ENCODE assay signal across 11 mouse cellular contexts in genomic region chrX:101313625-101314359, GRCm38 (mm10). TPM values are rescaled to one million over a fixed set of nuclear protein-coding genes. Genes with fewer than 3 reads are reported as not detected.
DNase-seq lines count a peak whose midpoint lies in the region; ATAC-seq lines count a peak whose summit lies in the region.
"Had no signal": no experiment of that assay in that cellular context is flagged by ENCODE, and none has a peak within 500 bp of the region (broad histone marks: within the 10 kb centered on the region; RNA-seq: fewer than 3 reads in every experiment).

No protein-coding gene starts in this region.

- no peak overlapping the region for H3K9ac ChIP-seq in neural tube, embryonic 11.5 days (ENCODE audit: low read length)
- H3K9ac ChIP-seq in hindbrain, embryonic 11.5 days (ENCODE audit: low read depth, low read length), result no peak overlapping the region
- H3K9ac ChIP-seq: embryonic facial prominence, embryonic 15.5 days had no signal

- DNase-seq in neural tube, embryonic 11.5 days (ENCODE audit: low spot score), result peak; percentile 14
- no peak for DNase-seq in neural tube, embryonic 10.5 days (ENCODE audit: extremely low spot score, low spot score)
- peak; percentile 36 for DNase-seq in hindbrain, embryonic 11.5 days (ENCODE audit: low spot score)
- DNase-seq in left cerebral cortex, postnatal 4 days, result peak; percentile 38
- DNase-seq in lung, postnatal 4 days, result no peak
- DNase-seq in adrenal gland, adult 2 months, result no peak
- no peak for DNase-seq in thymus, postnatal 4 days
- no peak for DNase-seq in heart, adult 11 months

- 27% methylated on average over 6 of the region's 6 CpGs for WGBS in neural tube, embryonic 11.5 days
- WGBS in hindbrain, embryonic 11.5 days, result 28% methylated on average over 6 of the region's 6 CpGs

- H3K9me3 ChIP-seq in neural tube, embryonic 11.5 days (ENCODE audit: control insufficient read depth, low read length), result no peaks in the 10 kb centered on the region
- no peaks in the 10 kb centered on the region for H3K9me3 ChIP-seq in hindbrain, embryonic 11.5 days (ENCODE audit: control insufficient read depth, low read length)
- H3K9me3 ChIP-seq: embryonic facial prominence, embryonic 15.5 days had no signal

- no peaks in the 10 kb centered on the region for H3K4me1 ChIP-seq in neural tube, embryonic 11.5 days (ENCODE audit: control insufficient read depth, insufficient read depth, low read length)
- no peaks in the 10 kb centered on the region for H3K4me1 ChIP-seq in hindbrain, embryonic 11.5 days (replicated peaks; ENCODE audit: control insufficient read depth, insufficient read depth, low read length)
- H3K4me1 ChIP-seq: embryonic facial prominence, embryonic 15.5 days had no signal

- H3K4me3 ChIP-seq in neural tube, embryonic 11.5 days (ENCODE audit: low read depth, low read length), result no peak overlapping the region
- no peak overlapping the region for H3K4me3 ChIP-seq in hindbrain, embryonic 11.5 days (ENCODE audit: low read depth, low read length)
- H3K4me3 ChIP-seq: embryonic facial prominence, embryonic 15.5 days; myocyte had no signal

- H3K27me3 ChIP-seq in neural tube, embryonic 11.5 days (ENCODE audit: control insufficient read depth, insufficient read depth, low read length), result no peaks in the 10 kb centered on the region
- no peaks in the 10 kb centered on the region for H3K27me3 ChIP-seq in hindbrain, embryonic 11.5 days (ENCODE audit: control insufficient read depth, insufficient read depth, low read length)

- no peaks in the 10 kb centered on the region for H3K36me3 ChIP-seq in neural tube, embryonic 11.5 days (ENCODE audit: control insufficient read depth, insufficient read depth, low read length)
- no peaks in the 10 kb centered on the region for H3K36me3 ChIP-seq in hindbrain, embryonic 11.5 days (ENCODE audit: control insufficient read depth, insufficient read depth, low read length)
- H3K36me3 ChIP-seq: embryonic facial prominence, embryonic 15.5 days had no signal

- H3K4me2 ChIP-seq in neural tube, embryonic 11.5 days (ENCODE audit: low read depth), result no peak overlapping the region
- H3K4me2 ChIP-seq in hindbrain, embryonic 11.5 days (replicated peaks; ENCODE audit: low read depth, low read length), result no peak overlapping the region
- H3K4me2 ChIP-seq: embryonic facial prominence, embryonic 15.5 days had no signal

- intact Hi-C loops in left cerebral cortex, postnatal 4 days (cut with DNase I), result no loop called here

- ATAC-seq in neural tube, embryonic 11.5 days (ENCODE audit: insufficient read depth, low FRiP score, low TSS enrichment), result no peak; the same call in 1 of the 2 replicates
- ATAC-seq in hindbrain, embryonic 11.5 days (ENCODE audit: low FRiP score), result no peak

- no peak overlapping the region for H3K27ac ChIP-seq in neural tube, embryonic 11.5 days (ENCODE audit: low read depth, low read length)
- H3K27ac ChIP-seq in hindbrain, embryonic 11.5 days (ENCODE audit: low read depth, low read length), result no peak overlapping the region
- H3K27ac ChIP-seq: embryonic facial prominence, embryonic 15.5 days had no signal

RNA-seq across cellular contexts. Expression of gene Nlgn3, which starts 14.8 kb away (rescaled TPM):
- polyA plus RNA-seq in neural tube, embryonic 11.5 days (2014; fragmentation: Nextera tagmentation; extraction: Ambion mirVana), result 24.0 and 25.1 TPM in 2 replicates
- polyA plus RNA-seq in hindbrain, embryonic 11.5 days (2014; fragmentation: Nextera tagmentation; extraction: Ambion mirVana), result 24.5 and 29.1 TPM in 2 replicates
- total RNA-seq in left cerebral cortex, postnatal 4 days (2021), result 100 to 1,000 TPM; 166 to 183 TPM
- total RNA-seq in adrenal gland, adult 2 months (2021), result 10 to 100 TPM in 1 of 2 experiments, 1 to 10 TPM in 1; 5.2 to 28.2 TPM
- polyA plus RNA-seq in adrenal gland, adult 2 months (2012; rRNA removed), result 2.8 and 3.9 TPM in 2 replicates
- polyA plus RNA-seq: myocyte had no signal

RNA-seq across cellular contexts. Expression of gene Med12, which starts 40.0 kb away (rescaled TPM):
- polyA plus RNA-seq in neural tube, embryonic 11.5 days (2014; fragmentation: Nextera tagmentation; extraction: Ambion mirVana), result 37.1 and 41.2 TPM in 2 replicates
- polyA plus RNA-seq in hindbrain, embryonic 11.5 days (2014; fragmentation: Nextera tagmentation; extraction: Ambion mirVana), result 39.0 and 44.3 TPM in 2 replicates
- total RNA-seq in left cerebral cortex, postnatal 4 days (2021), result 10 to 100 TPM; 41.6 to 42.8 TPM
- total RNA-seq in adrenal gland, adult 2 months (2021), result 10 to 100 TPM; 30.2 to 36.4 TPM
- polyA plus RNA-seq in adrenal gland, adult 2 months (2012; rRNA removed), result 132 and 157 TPM in 2 replicates

RNA-seq across cellular contexts. Expression of gene Gm20489, which starts 45.0 kb away (rescaled TPM):
- polyA plus RNA-seq in neural tube, embryonic 11.5 days (2014; fragmentation: Nextera tagmentation; extraction: Ambion mirVana), result not detected in 2 replicates
- polyA plus RNA-seq in hindbrain, embryonic 11.5 days (2014; fragmentation: Nextera tagmentation; extraction: Ambion mirVana), result not detected in 2 replicates
- total RNA-seq in left cerebral cortex, postnatal 4 days (2021), result not detected
- total RNA-seq in adrenal gland, adult 2 months (2021), result not detected
- not detected in 2 replicates for polyA plus RNA-seq in adrenal gland, adult 2 months (2012; rRNA removed)
- total RNA-seq: left cerebral cortex, adult 8-10 months had no signal
- polyA plus RNA-seq: embryonic facial prominence, embryonic 15.5 days; myocyte had no signal

RNA-seq across cellular contexts. Expression of gene Il2rg, which starts 45.7 kb away (rescaled TPM):
- 4.2 and 4.4 TPM in 2 replicates for polyA plus RNA-seq in neural tube, embryonic 11.5 days (2014; fragmentation: Nextera tagmentation; extraction: Ambion mirVana)
- 3.6 TPM in 2 replicates for polyA plus RNA-seq in hindbrain, embryonic 11.5 days (2014; fragmentation: Nextera tagmentation; extraction: Ambion mirVana)
- total RNA-seq in left cerebral cortex, postnatal 4 days (2021), result 1 to 10 TPM; 4.0 to 4.9 TPM
- total RNA-seq in adrenal gland, adult 2 months (2021), result 1 to 10 TPM; 5.9 to 8.4 TPM
- 3.7 TPM in 2 replicates for polyA plus RNA-seq in adrenal gland, adult 2 months (2012; rRNA removed)

RNA-seq across cellular contexts. Expression of gene Gm614, which starts 50.0 kb away (rescaled TPM):
- polyA plus RNA-seq in neural tube, embryonic 11.5 days (2014; fragmentation: Nextera tagmentation; extraction: Ambion mirVana), result not detected in 2 replicates
- not detected in 2 replicates for polyA plus RNA-seq in hindbrain, embryonic 11.5 days (2014; fragmentation: Nextera tagmentation; extraction: Ambion mirVana)
- total RNA-seq in left cerebral cortex, postnatal 4 days (2021), result not detected
- not detected for total RNA-seq in adrenal gland, adult 2 months (2021)
- not detected in 2 replicates for polyA plus RNA-seq in adrenal gland, adult 2 months (2012; rRNA removed)
- total RNA-seq: left cerebral cortex, adult 8-10 months had no signal
- polyA plus RNA-seq: embryonic facial prominence, embryonic 15.5 days; myocyte had no signal

Comparison
In these comparisons a context has a peak if more than half of its experiments do, and no peak if none do; other contexts are left out.
1. DNase-seq: peak in neural tube, embryonic 11.5 days (single experiment), hindbrain, embryonic 11.5 days (single experiment) and left cerebral cortex, postnatal 4 days (single experiment); none in neural tube, embryonic 10.5 days (single experiment), lung, postnatal 4 days (0 of 2), adrenal gland, adult 2 months (single experiment), thymus, postnatal 4 days (single experiment) and heart, adult 11 months (single experiment).